Mouse (Mus musculus) forebrain, embryonic 12.5 days (tissue): ENCODE measurements around the gene Dnajc9. TPM values are rescaled to one million over a fixed set of nuclear protein-coding genes. Genes with fewer than 3 reads are reported as not detected.
A peak's percentile ranks its signal among the peaks of the same experiment; 100 is the strongest.

ENCODE experiments used
- ATAC-seq: fragments of 200-750 bp; cut with Nextera tagmentation; 2 replicates; pipeline ENCODE4 v1.8.0; 2017; ENCODE audit warnings: moderate TSS enrichment; ENCODE audit not compliant: low FRiP score
- H3K27ac ChIP-seq: fragments of 300-500 bp; sonication (generic); 2 replicates; pipeline ENCODE4 v1.5.1; 2016; ENCODE audit warnings: mild to moderate bottlenecking
- H3K27me3 ChIP-seq: fragments of 300-500 bp; sonication (generic); 2 replicates; pipeline ENCODE4 v1.6.1; 2016; ENCODE audit warnings: mild to moderate bottlenecking
- H3K36me3 ChIP-seq: fragments of 300-500 bp; sonication (generic); replicated peaks from 2 replicates; pipeline ENCODE4 v1.6.1; 2016; ENCODE audit warnings: mild to moderate bottlenecking
- H3K4me1 ChIP-seq: fragments of 300-500 bp; sonication (generic); 2 replicates; pipeline ENCODE4 v1.6.1; 2016
- H3K4me2 ChIP-seq: fragments of 300-500 bp; sonication (generic); 2 replicates; pipeline ENCODE4 v1.6.1; 2016; ENCODE audit warnings: mild to moderate bottlenecking, moderate library complexity
- H3K4me3 ChIP-seq: fragments of 300-500 bp; sonication (generic); replicated peaks from 2 replicates; pipeline ENCODE4 v1.5.1; 2016; ENCODE audit warnings: mild to moderate bottlenecking
- H3K9ac ChIP-seq: fragments of 300-500 bp; sonication (generic); 2 replicates; pipeline ENCODE4 v1.6.1; 2016; ENCODE audit warnings: mild to moderate bottlenecking
- H3K9me3 ChIP-seq: fragments of 300-500 bp; sonication (generic); 2 replicates; pipeline ENCODE4 v1.6.1; 2016
- WGBS: fragments of 180-500 bp; shearing (Covaris S2); methylation state at CpG from one replicate; pipeline ENCODE4 v1.1.7; 2016; 5-methylcytosine and 5-hydroxymethylcytosine counted together
- polyA plus RNA-seq: library from polyadenylated mRNA; unstranded; fragments of >200 nt; fragmentation: Nextera tagmentation; extraction: Ambion mirVana; gene quantifications from 2 replicates; pipeline ENCODE4 v1.2.1, GENCODE M21; 2016

The Dnajc9 gene
- polyA plus RNA-seq, 1 experiment from 2014 or later = 288 TPM

GRCm38 (mm10) chr14:20392326-20392725 is 3.6 kb upstream of the Dnajc9 start:
- no peak overlapping the region for H3K27ac ChIP-seq
- no peak overlapping the region for H3K9ac ChIP-seq
- no peak overlapping the region for H3K4me2 ChIP-seq
- 81% methylated on average over 4 of the region's 4 CpGs for WGBS
- ATAC-seq = no peak
- H3K9me3 ChIP-seq = no peaks in the 10 kb centered on the region
- H3K36me3 ChIP-seq = peaks cover 5% of the 10 kb centered on the region; the same call in 1 of the 2 replicates
- no peak overlapping the region for H3K4me3 ChIP-seq
- H3K4me1 ChIP-seq = peaks cover 27% of the 10 kb centered on the region
- H3K27me3 ChIP-seq = no peaks in the 10 kb centered on the region

GRCm38 (mm10) chr14:20389446-20390079 is 853 bp upstream of the Dnajc9 start:
- peaks cover 31% of the 10 kb centered on the region for H3K36me3 ChIP-seq
- H3K27me3 ChIP-seq = no peaks in the 10 kb centered on the region
- no peaks in the 10 kb centered on the region for H3K9me3 ChIP-seq
- peak overlapping the region; percentile 87 for H3K9ac ChIP-seq
- peak overlapping the region; percentile 81 for H3K4me3 ChIP-seq
- H3K4me1 ChIP-seq = peaks cover 47% of the 10 kb centered on the region
- peak overlapping the region; percentile 83 for H3K4me2 ChIP-seq
- no peak for ATAC-seq
- WGBS = 91% methylated on average over 8 of the region's 8 CpGs
- no peak overlapping the region for H3K27ac ChIP-seq

- H3K4me2 ChIP-seq = no peak overlapping the region
- 93% methylated on average over 9 of the region's 9 CpGs for WGBS
- no peak for ATAC-seq
- peaks cover 64% of the 10 kb centered on the region for H3K36me3 ChIP-seq
- H3K27ac ChIP-seq = no peak overlapping the region
- no peaks in the 10 kb centered on the region for H3K9me3 ChIP-seq
- no peak overlapping the region for H3K9ac ChIP-seq
- H3K27me3 ChIP-seq = no peaks in the 10 kb centered on the region
- H3K4me3 ChIP-seq = no peak overlapping the region
- no peaks in the 10 kb centered on the region for H3K4me1 ChIP-seq
These were observed 8.8 kb downstream of the Dnajc9 start for GRCm38 (mm10) chr14:20379753-20380430.

- Histone ChIP-seq H3K4me2 (no peak overlapping the region), H3K27ac (no peak overlapping the region), H3K4me1 (no peaks in the 10 kb centered on the region), H3K27me3 (no peaks in the 10 kb centered on the region), H3K36me3 (peaks cover 63% of the 10 kb centered on the region), H3K4me3 (no peak overlapping the region), H3K9me3 (no peaks in the 10 kb centered on the region), H3K9ac (no peak overlapping the region)
- 93% methylated on average over 5 of the region's 5 CpGs for WGBS
- ATAC-seq = no peak
These were observed 9.5 kb downstream of the Dnajc9 start for GRCm38 (mm10) chr14:20379087-20379640.

- no peak overlapping the region for H3K4me3 ChIP-seq
- 46% methylated on average over 13 of the region's 13 CpGs for WGBS
- no peaks in the 10 kb centered on the region for H3K27me3 ChIP-seq
- no peak overlapping the region for H3K4me2 ChIP-seq
- H3K27ac ChIP-seq = no peak overlapping the region
- H3K36me3 ChIP-seq = peaks cover 64% of the 10 kb centered on the region
- H3K9ac ChIP-seq = no peak overlapping the region
- H3K9me3 ChIP-seq = no peaks in the 10 kb centered on the region
- ATAC-seq = no peak
- H3K4me1 ChIP-seq = no peaks in the 10 kb centered on the region
These were observed 10.2 kb downstream of the Dnajc9 start for GRCm38 (mm10) chr14:20378313-20379061.

GRCm38 (mm10) chr14:20377112-20377521 is 11.6 kb downstream of the Dnajc9 start:
- H3K27me3 ChIP-seq = no peaks in the 10 kb centered on the region
- H3K27ac ChIP-seq = no peak overlapping the region
- no peak for ATAC-seq
- no peaks in the 10 kb centered on the region for H3K9me3 ChIP-seq
- H3K9ac ChIP-seq = no peak overlapping the region
- peaks cover 65% of the 10 kb centered on the region for H3K36me3 ChIP-seq
- no peaks in the 10 kb centered on the region for H3K4me1 ChIP-seq
- no peak overlapping the region for H3K4me3 ChIP-seq
- no peak overlapping the region for H3K4me2 ChIP-seq
- 83% methylated on average over 4 of the region's 4 CpGs for WGBS

- H3K27me3 ChIP-seq = no peaks in the 10 kb centered on the region
- no peaks in the 10 kb centered on the region for H3K4me1 ChIP-seq
- no peak for ATAC-seq
- H3K27ac ChIP-seq = no peak overlapping the region
- H3K4me3 ChIP-seq = no peak overlapping the region
- no peak overlapping the region for H3K4me2 ChIP-seq
- H3K36me3 ChIP-seq = peaks cover 73% of the 10 kb centered on the region
- H3K9me3 ChIP-seq = no peaks in the 10 kb centered on the region
- no peak overlapping the region for H3K9ac ChIP-seq
- WGBS = 89% methylated on average over 1 of the region's 1 CpGs
These were observed 16.9 kb downstream of the Dnajc9 start for GRCm38 (mm10) chr14:20371854-20372253.

- ATAC-seq = no peak
- WGBS = 88% methylated on average over 7 of the region's 7 CpGs
- H3K27ac ChIP-seq = no peak overlapping the region
- H3K9ac ChIP-seq = no peak overlapping the region
- H3K27me3 ChIP-seq = no peaks in the 10 kb centered on the region
- no peaks in the 10 kb centered on the region for H3K4me1 ChIP-seq
- H3K4me3 ChIP-seq = no peak overlapping the region
- H3K36me3 ChIP-seq = peaks cover 74% of the 10 kb centered on the region
- H3K9me3 ChIP-seq = no peaks in the 10 kb centered on the region
- no peak overlapping the region for H3K4me2 ChIP-seq
These were observed 17.9 kb downstream of the Dnajc9 start for GRCm38 (mm10) chr14:20370798-20371197.

GRCm38 (mm10) chr14:20368271-20368670 is 20.4 kb downstream of the Dnajc9 start:
- no peak overlapping the region for H3K27ac ChIP-seq
- no peaks in the 10 kb centered on the region for H3K9me3 ChIP-seq
- H3K4me1 ChIP-seq = no peaks in the 10 kb centered on the region
- WGBS = 92% methylated on average over 3 of the region's 3 CpGs
- no peak overlapping the region for H3K4me2 ChIP-seq
- ATAC-seq = no peak
- H3K4me3 ChIP-seq = no peak overlapping the region
- H3K27me3 ChIP-seq = no peaks in the 10 kb centered on the region
- H3K36me3 ChIP-seq = peaks cover 74% of the 10 kb centered on the region
- no peak overlapping the region for H3K9ac ChIP-seq

- Histone ChIP-seq H3K4me1 (no peaks in the 10 kb centered on the region), H3K9me3 (no peaks in the 10 kb centered on the region), H3K4me3 (no peak overlapping the region), H3K4me2 (no peak overlapping the region), H3K36me3 (peaks cover 82% of the 10 kb centered on the region), H3K27ac (no peak overlapping the region), H3K27me3 (no peaks in the 10 kb centered on the region), H3K9ac (no peak overlapping the region)
- 95% methylated on average over 4 of the region's 4 CpGs for WGBS
- ATAC-seq = no peak
These were observed 25.5 kb downstream of the Dnajc9 start for GRCm38 (mm10) chr14:20363230-20363629.

- Histone ChIP-seq H3K4me3 (peak within 1 kb of the TSS; percentile 87), H3K9me3 (no peaks in the 10 kb centered on the region), H3K36me3 (peaks cover 34% of the 10 kb centered on the region), H3K4me2 (peak within 1 kb of the TSS; percentile 78), H3K27me3 (no peaks in the 10 kb centered on the region), H3K27ac (peak within 1 kb of the TSS; percentile 90), H3K9ac (peak within 1 kb of the TSS; percentile 94), H3K4me1 (peaks cover 18% of the 10 kb centered on the region)
- ATAC-seq = peak; percentile 99
- WGBS = under 1% methylated on average over 42 of the region's 42 CpGs
These were observed 40.6 kb downstream of the Dnajc9 start, which contains the start of the genes Ecd and Fam149b for GRCm38 (mm10) chr14:20347991-20348541. TSS of gene Ecd (minus strand) at chr14:20348121. TSS of gene Fam149b (plus strand) at chr14:20348162.

GRCm38 (mm10) chr14:20347441-20347990 is 41.2 kb downstream of the Dnajc9 start:
- H3K27ac ChIP-seq = peak overlapping the region; percentile 90
- 4% methylated on average over 15 of the region's 15 CpGs for WGBS
- no peaks in the 10 kb centered on the region for H3K27me3 ChIP-seq
- peaks cover 18% of the 10 kb centered on the region for H3K4me1 ChIP-seq
- peak overlapping the region; percentile 87 for H3K4me3 ChIP-seq
- H3K4me2 ChIP-seq = peak overlapping the region; percentile 78
- H3K9me3 ChIP-seq = no peaks in the 10 kb centered on the region
- ATAC-seq = peak; percentile 24
- peaks cover 28% of the 10 kb centered on the region for H3K36me3 ChIP-seq
- peak overlapping the region; percentile 94 for H3K9ac ChIP-seq
